In the genomic region with DNA sequence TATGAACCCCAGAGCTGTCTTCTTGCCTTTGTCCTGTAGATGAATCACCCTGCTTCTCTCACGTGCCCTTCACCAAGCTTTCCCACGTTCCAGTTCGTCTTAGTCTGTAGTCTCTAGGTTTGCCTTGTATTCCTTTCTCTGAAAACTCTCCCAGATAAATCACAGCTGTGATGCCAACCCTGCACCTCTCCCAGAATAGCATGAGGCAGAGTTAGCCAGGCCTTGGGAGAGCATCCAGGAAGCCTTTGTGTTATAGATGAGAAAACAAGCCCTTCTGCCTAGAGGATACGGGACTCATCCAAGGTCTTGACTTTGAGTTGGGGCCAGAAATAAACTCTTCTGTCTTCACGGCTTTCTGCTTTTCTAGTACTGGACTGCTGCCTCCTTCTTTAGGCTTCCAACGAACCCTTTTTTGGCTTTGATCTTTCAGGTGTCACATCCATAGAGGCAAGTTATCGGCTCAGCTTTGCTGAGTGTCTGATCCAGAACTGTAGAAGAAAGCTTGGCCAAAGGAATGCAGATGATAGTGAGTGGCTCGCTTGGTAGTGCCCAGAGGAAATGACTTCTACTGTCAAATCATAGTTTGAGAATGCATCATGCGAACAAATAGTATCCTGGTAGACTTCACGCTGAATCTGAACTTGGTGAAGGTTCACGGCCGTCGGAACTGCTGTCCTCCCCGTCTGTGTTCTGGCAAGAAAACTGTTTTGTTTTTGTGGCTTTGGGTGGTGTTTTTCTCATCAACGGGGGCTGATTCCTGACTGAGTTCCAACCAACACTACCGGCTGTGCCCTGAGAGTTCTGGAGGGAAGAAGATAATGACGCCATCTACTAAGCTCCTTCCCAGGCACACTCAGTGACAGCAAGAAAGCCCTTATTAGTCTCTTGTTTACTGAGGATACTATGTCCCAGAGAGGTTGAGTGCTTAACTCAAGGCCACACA, we compare ENCODE assay signal across 18 mouse cellular contexts.
DNase-seq lines count a peak whose midpoint lies in the region; ATAC-seq and TF ChIP-seq lines count a peak whose summit lies in the region.
"Had no signal": no experiment of that assay in that cellular context is flagged by ENCODE, and none has a peak within 500 bp of the region (broad histone marks: within the 10 kb centered on the region; RNA-seq: fewer than 3 reads in every experiment).

No protein-coding gene starts in this region.

- intact Hi-C loops in heart, adult 2 months (cut with DNase I), result no loop called here

- no peaks in the 10 kb centered on the region for H3K9me3 ChIP-seq in heart, embryonic 11.5 days (replicated peaks; ENCODE audit: control insufficient read depth, low read length)
- H3K9me3 ChIP-seq: forebrain, embryonic 10.5 days; G1E; heart, embryonic 13.5 days; limb, embryonic 15.5 days; neural tube, embryonic 13.5 days had no signal

- TF ChIP-seq EP300 in heart, adult 2 months (IDR thresholded peaks at IDR 0.05; ENCODE audit: insufficient read depth, low read depth, low read length), result peak; percentile 86

- peak overlapping the region; percentile 76 for H3K27ac ChIP-seq in heart, adult 2 months
- H3K27ac ChIP-seq in heart, embryonic 11.5 days (ENCODE audit: low read depth, low read length), result no peak overlapping the region
- peak overlapping the region; percentile 99 for H3K27ac ChIP-seq in brown adipose tissue, adult 24 weeks (replicated peaks; ENCODE audit: low read depth, low read length)
- H3K27ac ChIP-seq: forebrain, embryonic 10.5 days; heart, embryonic 13.5 days; kidney, postnatal 0 days; layer of hippocampus, adult 2 months; limb, embryonic 15.5 days; macrophage; neural tube, embryonic 13.5 days had no signal

- no peaks in the 10 kb centered on the region for H3K27me3 ChIP-seq in heart, adult 2 months (ENCODE audit: control insufficient read depth, insufficient read depth, low read length)
- no peaks in the 10 kb centered on the region for H3K27me3 ChIP-seq in heart, embryonic 11.5 days (ENCODE audit: control insufficient read depth, insufficient read depth, low read length)
- H3K27me3 ChIP-seq: heart, embryonic 13.5 days; limb, embryonic 15.5 days; neural tube, embryonic 13.5 days had no signal

- no peaks in the 10 kb centered on the region for H3K79me2 ChIP-seq in heart, adult 2 months (replicated peaks; ENCODE audit: control insufficient read depth, insufficient read depth, low read length)

- H3K4me1 ChIP-seq in heart, adult 2 months (ENCODE audit: control insufficient read depth, insufficient read depth, low read length), result peaks cover 24% of the 10 kb centered on the region
- no peaks in the 10 kb centered on the region for H3K4me1 ChIP-seq in heart, embryonic 11.5 days (ENCODE audit: control insufficient read depth, insufficient read depth, low read length)
- H3K4me1 ChIP-seq in brown adipose tissue, adult 24 weeks (ENCODE audit: control insufficient read depth, insufficient read depth, insufficient read length, low read length), result peaks cover 47% of the 10 kb centered on the region
- H3K4me1 ChIP-seq: forebrain, embryonic 10.5 days; heart, embryonic 13.5 days; neural tube, embryonic 13.5 days had no signal

- no peak for TF ChIP-seq CTCF in heart, adult 2 months (IDR thresholded peaks at IDR 0.05)

- 26% methylated on average over 17 of the region's 17 CpGs for WGBS in heart, adult 2 months
- WGBS in heart, embryonic 11.5 days (ENCODE audit: insufficient replicate concordance), result 82% methylated on average over 17 of the region's 17 CpGs

- H3K36me3 ChIP-seq in heart, adult 2 months (ENCODE audit: control insufficient read depth, insufficient read depth, low read length), result peaks cover 5% of the 10 kb centered on the region; the same call in 1 of the 2 replicates
- no peaks in the 10 kb centered on the region for H3K36me3 ChIP-seq in heart, embryonic 11.5 days (ENCODE audit: control insufficient read depth, insufficient read depth, low read length)
- H3K36me3 ChIP-seq: forebrain, embryonic 10.5 days; G1E; heart, embryonic 13.5 days; limb, embryonic 15.5 days; neural tube, embryonic 13.5 days had no signal

- H3K4me2 ChIP-seq in heart, embryonic 11.5 days, result no peak overlapping the region
- H3K4me2 ChIP-seq: heart, embryonic 13.5 days; limb, embryonic 15.5 days; neural tube, embryonic 13.5 days had no signal

- peak; percentile 43 to 66 for DNase-seq in heart, adult 2 months
- peak; percentile 38 for DNase-seq in ovary, postnatal 36 days (ENCODE audit: low spot score)
- DNase-seq in ovary, postnatal 14 days (ENCODE audit: low spot score), result no peak
- no peak for DNase-seq in cerebellum, postnatal 14 days
- DNase-seq: cerebellum, adult 2 months; lung, adult 18-20 months had no signal

- TF ChIP-seq POLR2A in heart, adult 2 months (IDR thresholded peaks at IDR 0.05; ENCODE audit: insufficient read depth, low read depth, low read length), result no peak

- no peak overlapping the region for H3K9ac ChIP-seq in heart, adult 2 months (ENCODE audit: low read depth, low read length)
- H3K9ac ChIP-seq in heart, embryonic 11.5 days (ENCODE audit: low read depth, low read length), result no peak overlapping the region
- H3K9ac ChIP-seq: heart, embryonic 13.5 days; limb, embryonic 15.5 days; neural tube, embryonic 13.5 days had no signal

- ATAC-seq in heart, embryonic 11.5 days (replicated peaks; ENCODE audit: insufficient number of reproducible peaks, low FRiP score, low TSS enrichment), result no peak
- ATAC-seq in megakaryocyte, adult 5-6 weeks (ENCODE audit: poor library complexity, severe bottlenecking), result no peak
- ATAC-seq: inflammation-experienced regulatory T-cells, adult 6 months had no signal

- no peak overlapping the region for H3K4me3 ChIP-seq in heart, adult 2 months
- H3K4me3 ChIP-seq in heart, embryonic 11.5 days (ENCODE audit: low read depth, low read length), result no peak overlapping the region
- H3K4me3 ChIP-seq in brown adipose tissue, adult 24 weeks (ENCODE audit: insufficient read depth, low read depth, low read length), result no peak overlapping the region
- H3K4me3 ChIP-seq: forebrain, embryonic 10.5 days; heart, embryonic 13.5 days; layer of hippocampus, adult 2 months; limb, embryonic 15.5 days; neural tube, embryonic 13.5 days had no signal

Comparison
In these comparisons a context has a peak if more than half of its experiments do, and no peak if none do; other contexts are left out.
1. DNase-seq: peak in heart, adult 2 months (2 of 2) and ovary, postnatal 36 days (single experiment); none in ovary, postnatal 14 days (single experiment) and cerebellum, postnatal 14 days (0 of 2).